Mouse (Mus musculus): ENCODE measurements around the gene Fbxo6. TPM values are rescaled to one million over a fixed set of nuclear protein-coding genes. Genes with fewer than 3 reads are reported as not detected.

Gene Fbxo6
- polyA plus RNA-seq, 1 experiment from 2014 or later, result 11.5 TPM

DNA sequence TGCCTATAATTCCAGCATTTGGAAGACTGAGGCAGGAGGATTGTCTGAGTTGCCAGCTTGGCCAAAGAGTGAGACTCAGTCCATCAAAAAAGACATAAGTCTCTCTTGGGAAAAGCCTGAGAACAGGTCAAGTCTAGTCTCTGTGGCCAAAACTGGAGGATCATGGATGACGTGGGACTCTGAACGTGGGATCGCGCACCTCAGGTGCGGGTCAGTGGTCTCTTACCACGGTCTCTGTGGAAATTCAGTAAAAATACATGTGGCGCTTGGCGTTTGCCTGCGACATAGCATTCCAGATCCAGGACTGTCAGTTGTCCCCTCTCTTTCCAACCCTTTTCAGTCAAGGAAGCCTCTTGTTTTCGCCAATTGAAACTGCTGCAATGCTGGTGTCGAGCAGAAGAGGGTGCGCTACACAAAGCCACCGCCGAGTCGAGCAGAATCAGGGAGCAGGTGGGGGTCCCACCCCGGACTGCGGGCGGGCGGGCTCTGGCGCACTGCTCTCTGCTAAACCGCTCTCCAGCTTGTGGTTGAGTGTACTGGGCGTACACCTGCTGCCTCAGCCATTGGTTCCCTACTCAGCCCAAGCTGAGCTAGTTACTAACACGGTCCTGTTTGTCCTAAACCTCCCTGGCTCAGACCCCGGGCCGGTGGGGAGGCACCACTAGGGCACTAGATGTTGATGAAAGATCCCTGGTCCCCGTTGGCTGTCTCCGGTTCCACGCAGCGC is 50.0 kb downstream of the Fbxo6 start:
- DNase-seq (ENCODE audit: low spot score) (peak; percentile 78), ATAC-seq (ENCODE audit: insufficient number of reproducible peaks, low FRiP score, low TSS enrichment, low read depth) (peak; percentile 74; the same call in 1 of the 2 replicates)
- no peak overlapping the region for H3K27ac ChIP-seq (replicated peaks; ENCODE audit: low read depth, low read length)
- no peaks in the 10 kb centered on the region for H3K36me3 ChIP-seq (ENCODE audit: control insufficient read depth, insufficient read depth, low read length)
- H3K9me3 ChIP-seq (ENCODE audit: control insufficient read depth, low read length), result no peaks in the 10 kb centered on the region
- 22% methylated on average over 29 of the region's 29 CpGs for WGBS
- peak overlapping the region; percentile 32; the same call in 1 of the 2 replicates for H3K9ac ChIP-seq (ENCODE audit: low read length)
- H3K27me3 ChIP-seq (ENCODE audit: control insufficient read depth, insufficient read depth, low read length), result no peaks in the 10 kb centered on the region
- peak overlapping the region; percentile 31; the same call in 1 of the 2 replicates for H3K4me2 ChIP-seq (ENCODE audit: low read depth, severe bottlenecking)
- H3K4me3 ChIP-seq (ENCODE audit: low read depth, low read length), result no peak overlapping the region
- H3K4me1 ChIP-seq (ENCODE audit: control insufficient read depth, insufficient read depth, low read length), result no peaks in the 10 kb centered on the region

DNA sequence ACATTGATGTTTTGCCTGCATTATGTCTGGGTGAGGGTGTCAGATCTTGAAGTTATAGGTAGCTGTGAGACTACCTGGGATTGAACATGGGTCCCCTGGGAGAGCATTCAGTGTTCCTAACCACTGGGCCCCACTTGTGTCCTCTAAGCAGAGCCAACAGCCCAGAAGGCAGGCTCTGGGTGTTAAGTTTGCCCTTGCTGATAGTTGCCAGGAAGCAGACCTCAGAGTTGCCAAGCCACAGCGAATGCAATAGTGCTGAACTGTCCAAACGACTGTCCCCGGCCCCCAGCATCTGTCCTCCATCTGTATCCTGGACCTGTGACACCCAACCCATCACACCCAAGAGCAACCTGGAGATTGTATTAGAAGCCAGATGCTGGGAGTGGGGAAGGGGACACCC is 53.3 kb downstream of the Fbxo6 start:
- 82% methylated on average over 3 of the region's 3 CpGs for WGBS
- Histone ChIP-seq H3K4me3 (ENCODE audit: low read depth, low read length) (no peak overlapping the region), H3K9ac (ENCODE audit: low read length) (no peak overlapping the region), H3K9me3 (ENCODE audit: control insufficient read depth, low read length) (no peaks in the 10 kb centered on the region), H3K36me3 (ENCODE audit: control insufficient read depth, insufficient read depth, low read length) (no peaks in the 10 kb centered on the region), H3K27ac (replicated peaks; ENCODE audit: low read depth, low read length) (no peak overlapping the region), H3K27me3 (ENCODE audit: control insufficient read depth, insufficient read depth, low read length) (no peaks in the 10 kb centered on the region), H3K4me1 (ENCODE audit: control insufficient read depth, insufficient read depth, low read length) (no peaks in the 10 kb centered on the region), H3K4me2 (ENCODE audit: low read depth, severe bottlenecking) (no peak overlapping the region)
- ATAC-seq (ENCODE audit: insufficient number of reproducible peaks, low FRiP score, low TSS enrichment, low read depth) (no peak), DNase-seq (ENCODE audit: low spot score) (no peak)

DNA sequence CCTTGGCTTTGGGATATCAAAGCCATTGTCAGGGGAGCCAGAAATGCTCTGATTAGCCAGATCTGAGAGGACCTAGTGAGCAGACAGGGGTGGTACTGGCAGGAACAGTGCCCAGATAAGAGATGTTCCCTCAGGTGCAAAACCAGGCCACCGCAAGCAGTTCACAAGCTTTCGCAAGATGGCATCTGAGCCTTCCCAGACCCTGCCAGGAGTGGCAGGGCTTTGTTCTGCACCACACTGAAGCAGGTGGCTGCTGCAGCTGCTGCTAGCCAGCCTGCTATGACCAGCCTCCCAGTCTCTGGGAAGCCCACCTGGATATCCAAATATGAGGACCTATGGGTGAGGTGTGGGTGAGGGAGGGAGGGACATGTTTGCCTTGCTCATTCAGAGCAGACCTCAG is 54.0 kb downstream of the Fbxo6 start:
- Histone ChIP-seq H3K4me3 (ENCODE audit: low read depth, low read length) (no peak overlapping the region), H3K27me3 (ENCODE audit: control insufficient read depth, insufficient read depth, low read length) (no peaks in the 10 kb centered on the region), H3K9ac (ENCODE audit: low read length) (no peak overlapping the region), H3K4me2 (ENCODE audit: low read depth, severe bottlenecking) (no peak overlapping the region), H3K4me1 (ENCODE audit: control insufficient read depth, insufficient read depth, low read length) (no peaks in the 10 kb centered on the region), H3K9me3 (ENCODE audit: control insufficient read depth, low read length) (no peaks in the 10 kb centered on the region), H3K27ac (replicated peaks; ENCODE audit: low read depth, low read length) (no peak overlapping the region), H3K36me3 (ENCODE audit: control insufficient read depth, insufficient read depth, low read length) (no peaks in the 10 kb centered on the region)
- ATAC-seq (ENCODE audit: insufficient number of reproducible peaks, low FRiP score, low TSS enrichment, low read depth) (no peak), DNase-seq (ENCODE audit: low spot score) (no peak)
- 92% methylated on average over 2 of the region's 2 CpGs for WGBS

Small RNA genes lying within 50 kb of the gene (microRNA-seq; reads per million reads assigned to microRNA genes)
- gene Mir7022, result not detected

Other genes starting within 250 kb of the Fbxo6 start
- 20.7 and 23.7 TPM in 2 replicates for gene Mfn2, start 247.4 kb downstream of the Fbxo6 start, polyA plus RNA-seq (2014; fragmentation: Nextera tagmentation; extraction: Ambion mirVana)
- 39.0 and 40.9 TPM in 2 replicates for gene Plod1, start 215.4 kb downstream of the Fbxo6 start, polyA plus RNA-seq (2014; fragmentation: Nextera tagmentation; extraction: Ambion mirVana)
- gene 2510039O18Rik, start 211.2 kb downstream of the Fbxo6 start, polyA plus RNA-seq (2014; fragmentation: Nextera tagmentation; extraction: Ambion mirVana), result 17.4 and 19.7 TPM in 2 replicates
- not detected in 2 replicates for gene Nppb, start 166.4 kb downstream of the Fbxo6 start, polyA plus RNA-seq (2014; fragmentation: Nextera tagmentation; extraction: Ambion mirVana)
- gene Nppa, start 151.4 kb downstream of the Fbxo6 start, polyA plus RNA-seq (2014; fragmentation: Nextera tagmentation; extraction: Ambion mirVana), result 0.31 and 2.0 TPM in 2 replicates
- 6.1 and 7.5 TPM in 2 replicates for gene Clcn6, start 113.3 kb downstream of the Fbxo6 start, polyA plus RNA-seq (2014; fragmentation: Nextera tagmentation; extraction: Ambion mirVana)
- 18.7 and 19.7 TPM in 2 replicates for gene Mthfr, start 113.1 kb downstream of the Fbxo6 start, polyA plus RNA-seq (2014; fragmentation: Nextera tagmentation; extraction: Ambion mirVana)
- 9.2 and 10.5 TPM in 2 replicates for gene Agtrap, start 64.1 kb downstream of the Fbxo6 start, polyA plus RNA-seq (2014; fragmentation: Nextera tagmentation; extraction: Ambion mirVana)
- 91.8 and 104 TPM in 2 replicates for gene Mad2l2, start 21.8 kb downstream of the Fbxo6 start, polyA plus RNA-seq (2014; fragmentation: Nextera tagmentation; extraction: Ambion mirVana)
- 2.0 and 2.5 TPM in 2 replicates for gene Draxin, start 21.4 kb downstream of the Fbxo6 start, polyA plus RNA-seq (2014; fragmentation: Nextera tagmentation; extraction: Ambion mirVana)
- 10.4 and 12.2 TPM in 2 replicates for gene Fbxo44, start 8.3 kb upstream of the Fbxo6 start, polyA plus RNA-seq (2014; fragmentation: Nextera tagmentation; extraction: Ambion mirVana)
- gene Fbxo2, start 8.5 kb upstream of the Fbxo6 start, polyA plus RNA-seq (2014; fragmentation: Nextera tagmentation; extraction: Ambion mirVana), result 0.58 and 1.0 TPM in 2 replicates
- 0.40 TPM in 2 replicates for gene Disp3, start 135.8 kb upstream of the Fbxo6 start, polyA plus RNA-seq (2014; fragmentation: Nextera tagmentation; extraction: Ambion mirVana)